Mouse (Mus musculus) cerebellum, postnatal 14 days (tissue): Measurements from ENCODE around the gene Ifna11.
A peak's percentile ranks its signal among the peaks of the same experiment; 100 is the strongest.

Experiments
- DNase-seq, 2 experiments: peaks; one replicate each; pipeline ENCODE4 v3.0.0; 2021; ENCODE audit warnings: mixed read lengths in 2 of 2

Ifna11 gene

GRCm38 (mm10) chr4:88841438-88841911 is 21.7 kb downstream of the Ifna11 start, which contains the start of gene Ifna4:
Gene Ifna4, plus strand, starts transcription at chr4:88841861.
- no peak for DNase-seq

- no peak for DNase-seq
Measured at GRCm38 (mm10) chr4:88845334-88845733, 25.6 kb downstream of the Ifna11 start.

DNA sequence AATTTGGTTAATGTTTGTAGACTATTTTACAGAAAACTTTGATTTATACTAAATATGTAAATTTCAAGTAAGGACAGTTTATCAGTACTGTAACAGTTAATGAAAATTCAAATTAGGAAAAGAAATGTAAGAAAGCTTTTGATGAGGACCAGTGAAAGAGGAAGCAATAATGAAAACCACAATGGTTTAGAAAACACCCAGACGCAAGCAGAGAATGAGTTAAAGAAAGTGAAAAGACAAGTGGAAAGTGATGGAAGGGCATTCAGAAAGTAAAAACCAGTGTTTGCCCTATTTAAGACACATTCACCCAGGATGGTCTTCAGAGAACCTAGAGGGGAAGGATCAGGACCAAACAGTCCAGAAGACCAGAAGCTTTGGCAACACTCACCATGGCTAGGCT is 29.9 kb downstream of the Ifna11 start, which contains the start of gene Ifna1:
Gene Ifna1, plus strand, starts transcription at position 390 of the 400 bp plus-strand sequence.
- no peak for DNase-seq

DNA sequence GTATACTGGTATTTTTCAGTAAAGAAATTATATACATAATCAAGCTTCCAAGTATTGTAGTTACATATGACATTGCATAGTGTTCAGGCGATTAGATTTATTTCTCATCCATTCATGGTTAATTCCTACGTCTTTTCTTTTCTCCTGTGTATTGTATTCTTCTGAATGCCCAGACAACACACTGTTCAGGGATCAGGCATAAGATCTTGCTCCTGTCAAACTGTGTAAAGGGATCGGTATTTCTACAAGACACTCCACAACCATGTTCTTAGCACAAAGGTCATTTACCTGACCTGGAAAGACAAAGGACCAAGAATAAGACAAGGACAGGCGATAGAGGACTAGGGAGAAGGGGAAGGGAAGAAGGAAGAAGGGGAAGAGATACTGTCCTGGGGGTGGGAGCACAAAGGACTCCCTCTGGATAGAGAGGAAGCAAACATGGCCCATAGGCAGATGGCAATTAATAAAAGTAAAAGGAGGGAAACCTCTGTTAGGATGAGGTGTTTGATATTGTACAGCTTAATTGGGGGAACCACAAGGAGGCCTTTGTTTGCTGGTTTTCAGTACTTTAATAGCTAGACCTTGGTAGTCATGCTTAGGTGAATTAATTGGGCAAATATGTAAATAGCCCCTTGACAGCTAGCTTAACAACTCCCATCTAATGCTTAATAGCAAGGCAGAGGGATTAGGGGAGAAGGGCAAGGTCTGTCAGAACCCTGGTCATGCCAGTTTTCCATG is 31.4 kb downstream of the Ifna11 start:
- DNase-seq = no peak

GRCm38 (mm10) chr4:88859214-88859613 is 39.5 kb downstream of the Ifna11 start:
- DNase-seq = no peak

- DNase-seq = no peak
Measured at GRCm38 (mm10) chr4:88863309-88863708, 43.5 kb downstream of the Ifna11 start.

GRCm38 (mm10) chr4:88864599-88864998 is 44.8 kb downstream of the Ifna11 start:
- no peak for DNase-seq

- no peak for DNase-seq
Measured at GRCm38 (mm10) chr4:88865011-88865569, 45.3 kb downstream of the Ifna11 start.

GRCm38 (mm10) chr4:88867366-88867925 is 47.7 kb downstream of the Ifna11 start:
- DNase-seq = peak; percentile 81 to 85

GRCm38 (mm10) chr4:88867926-88868911 is 48.5 kb downstream of the Ifna11 start:
- DNase-seq = peak; percentile 11 to 22
